Mouse (Mus musculus) hindbrain, embryonic 10.5 days (tissue): ENCODE measurements around the gene a. TPM values are rescaled to one million over a fixed set of nuclear protein-coding genes. Genes with fewer than 3 reads are reported as not detected.

Source experiments
- DNase-seq: peaks from one replicate; pipeline ENCODE4 v3.0.0-alpha.2; 2017; ENCODE audit warnings: low spot score
- H3K27ac ChIP-seq: fragments of 300-500 bp; sonication (generic); 2 replicates; pipeline ENCODE4 v1.5.1; 2016; ENCODE audit warnings: mild to moderate bottlenecking, moderate library complexity
- H3K27me3 ChIP-seq: fragments of 300-500 bp; sonication (generic); 2 replicates; pipeline ENCODE4 v1.6.1; 2016; ENCODE audit warnings: mild to moderate bottlenecking; ENCODE audit not compliant: poor library complexity, insufficient read depth, severe bottlenecking
- H3K36me3 ChIP-seq: fragments of 300-500 bp; sonication (generic); 2 replicates; pipeline ENCODE4 v1.6.1; 2016; ENCODE audit warnings: mild to moderate bottlenecking, moderate library complexity
- H3K4me1 ChIP-seq: fragments of 300-500 bp; sonication (generic); replicated peaks from 2 replicates; pipeline ENCODE4 v1.6.1; 2016; ENCODE audit warnings: mild to moderate bottlenecking
- H3K4me3 ChIP-seq: fragments of 300-500 bp; sonication (generic); 2 replicates; pipeline ENCODE4 v1.5.1; 2016; ENCODE audit warnings: mild to moderate bottlenecking, moderate library complexity
- H3K9me3 ChIP-seq: fragments of 300-500 bp; sonication (generic); 2 replicates; pipeline ENCODE4 v1.6.1; 2016; ENCODE audit warnings: mild to moderate bottlenecking, moderate library complexity
- WGBS: fragments of 180-500 bp; shearing (Covaris S2); methylation state at CpG from one replicate; pipeline ENCODE4 v1.1.7; 2016; 5-methylcytosine and 5-hydroxymethylcytosine counted together
- polyA plus RNA-seq: library from polyadenylated mRNA; unstranded; fragments of >200 nt; fragmentation: Nextera tagmentation; extraction: Ambion mirVana; gene quantifications from 2 replicates; pipeline ENCODE4 v1.2.1, GENCODE M21; 2016

Gene a
- polyA plus RNA-seq, 1 experiment from 2014 or later, result 1.0 TPM

DNA sequence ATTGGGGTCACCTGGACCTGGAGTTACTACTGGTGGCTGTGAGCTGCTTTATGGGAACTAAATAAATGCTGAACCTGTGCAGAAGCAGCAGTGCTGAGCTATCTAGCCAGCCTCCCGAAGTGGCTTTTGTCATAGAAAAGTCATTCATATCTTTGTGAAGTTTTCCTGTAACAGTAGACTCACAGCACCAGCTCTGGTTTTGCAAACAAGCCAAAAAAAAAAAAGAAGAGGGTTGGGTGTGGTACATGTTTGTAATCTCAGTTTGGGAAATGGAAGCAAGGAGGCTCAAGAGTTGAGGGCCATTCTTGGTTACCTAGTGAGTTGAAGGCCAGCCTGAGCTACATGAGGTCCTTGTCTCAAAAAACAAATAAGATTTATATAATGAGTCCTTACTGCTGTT lies 29.1 kb downstream of the a start:
- H3K36me3 ChIP-seq, result peaks cover 15% of the 10 kb centered on the region
- H3K4me1 ChIP-seq, result peaks cover 13% of the 10 kb centered on the region; the same call in 1 of the 2 replicates
- WGBS, result 91% methylated on average over 1 of the region's 1 CpGs
- H3K27ac ChIP-seq, result no peak overlapping the region
- H3K4me3 ChIP-seq, result no peak overlapping the region
- H3K27me3 ChIP-seq, result no peaks in the 10 kb centered on the region
- no peaks in the 10 kb centered on the region for H3K9me3 ChIP-seq
- DNase-seq, result no peak

DNA sequence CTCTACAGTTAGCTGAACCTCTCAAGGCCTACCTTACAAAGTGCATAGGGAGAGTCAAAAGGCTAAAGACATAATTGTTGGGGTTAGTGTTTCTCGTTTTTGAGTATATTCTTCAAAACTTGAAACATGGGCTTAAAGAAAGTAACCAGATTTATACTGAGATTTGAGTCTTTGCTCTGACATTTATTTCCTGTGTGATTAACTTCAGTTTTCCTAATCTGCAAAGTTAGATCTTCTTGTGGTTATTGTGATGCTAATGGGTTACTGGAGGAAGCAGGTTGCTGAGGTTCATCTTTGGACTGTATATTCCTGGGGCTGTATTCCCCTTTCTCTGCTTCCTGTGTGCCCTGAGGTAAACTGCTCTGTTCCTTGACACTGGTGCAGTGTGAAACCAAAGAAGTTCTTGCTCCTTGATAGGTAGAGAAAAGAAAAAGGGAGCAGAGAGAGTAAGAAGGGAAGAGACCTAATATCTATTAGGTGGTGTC lies 34.9 kb downstream of the a start:
- DNase-seq, result no peak
- no peaks in the 10 kb centered on the region for H3K27me3 ChIP-seq
- no peak overlapping the region for H3K27ac ChIP-seq
- no peaks in the 10 kb centered on the region for H3K4me1 ChIP-seq
- H3K36me3 ChIP-seq, result peaks cover 23% of the 10 kb centered on the region
- 90% methylated on average over 1 of the region's 1 CpGs for WGBS
- H3K4me3 ChIP-seq, result no peak overlapping the region
- H3K9me3 ChIP-seq, result no peaks in the 10 kb centered on the region

DNA sequence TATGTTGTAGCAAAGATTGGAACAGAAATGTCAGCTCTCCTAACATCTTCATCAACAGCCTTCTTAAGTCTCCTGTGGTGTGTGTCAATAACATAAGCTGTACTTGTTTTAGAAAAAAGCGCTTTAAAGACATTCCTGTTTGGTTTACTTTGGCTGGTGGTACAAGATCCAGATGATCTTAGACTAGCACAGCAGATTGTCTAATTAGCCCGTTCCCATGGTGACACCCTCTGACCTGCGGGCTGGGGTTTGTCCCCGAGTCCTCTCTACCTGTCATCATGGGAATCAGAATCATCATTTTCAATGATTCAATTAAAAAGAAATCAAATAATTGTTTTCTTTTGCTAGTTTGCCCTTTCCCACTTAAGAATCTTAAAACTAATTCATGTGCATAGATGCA lies 36.3 kb downstream of the a start:
- 79% methylated on average over 4 of the region's 4 CpGs for whole genome bisulfite sequencing
- H3K27me3 ChIP-seq, result no peaks in the 10 kb centered on the region
- no peak overlapping the region for H3K4me3 ChIP-seq
- peaks cover 16% of the 10 kb centered on the region for H3K36me3 ChIP-seq
- no peaks in the 10 kb centered on the region for H3K4me1 ChIP-seq
- DNase-seq, result no peak
- no peaks in the 10 kb centered on the region for H3K9me3 ChIP-seq
- H3K27ac ChIP-seq, result no peak overlapping the region

DNA sequence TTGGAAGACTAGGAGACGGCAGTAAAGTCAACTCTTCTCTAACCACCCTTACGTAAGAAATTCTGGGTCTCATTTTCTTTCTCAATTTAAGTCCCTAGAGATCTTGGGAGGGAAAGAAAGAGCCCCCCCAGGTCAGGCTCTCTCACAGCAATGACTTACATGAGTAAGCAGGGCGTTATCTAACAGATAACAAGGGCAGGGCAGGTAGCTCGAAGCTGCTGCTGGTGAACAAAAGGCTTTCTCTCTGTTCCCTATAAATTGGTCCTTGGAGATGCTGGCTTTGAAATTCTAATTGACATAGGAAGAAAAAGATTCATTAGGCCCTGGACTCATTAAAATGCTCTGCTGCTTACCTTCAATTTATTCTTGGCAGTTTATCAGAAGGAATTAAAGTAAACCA lies 41.3 kb downstream of the a start:
- 82% methylated on average over 4 of the region's 4 CpGs for WGBS

DNA sequence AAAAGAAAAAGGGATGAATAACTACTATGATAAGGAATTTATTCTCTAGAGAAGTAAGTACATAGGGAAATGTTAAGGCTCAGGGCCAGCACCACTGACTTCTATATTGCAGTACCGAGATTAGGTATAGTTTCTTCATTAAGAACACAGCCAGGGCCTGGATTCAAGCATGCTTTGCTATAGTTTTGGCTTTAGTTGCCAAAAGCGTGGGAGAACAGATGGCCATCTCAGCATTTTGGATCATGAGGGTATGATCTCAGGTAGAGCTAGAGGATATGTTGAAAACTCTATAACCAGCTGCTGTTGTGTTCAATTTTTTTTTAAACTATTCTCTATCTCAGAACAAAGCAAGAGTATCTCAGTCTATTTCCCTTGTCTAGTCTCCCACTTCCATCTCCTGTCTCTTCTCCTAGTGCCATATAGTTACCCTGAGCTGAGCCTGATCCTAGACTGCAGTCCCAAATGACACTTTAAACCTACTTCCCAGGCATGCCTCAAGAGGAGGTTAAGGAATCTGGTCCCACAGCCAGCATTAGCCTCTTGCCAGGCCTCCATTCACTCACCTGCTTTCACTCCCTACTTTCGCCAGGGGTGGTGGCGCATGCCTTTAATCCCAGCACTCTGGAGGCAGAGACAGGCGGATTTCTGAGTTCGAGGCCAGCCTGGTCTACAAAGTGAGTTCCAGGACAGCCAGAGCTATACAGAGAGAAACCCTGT lies 43.1 kb downstream of the a start:
- H3K27me3 ChIP-seq, result no peaks in the 10 kb centered on the region
- peaks cover 70% of the 10 kb centered on the region for H3K36me3 ChIP-seq
- H3K9me3 ChIP-seq, result 0 out of 2 replicates have a peak, but pooled peaks cover 17% of the 10 kb centered on the region
- H3K4me1 ChIP-seq, result no peaks in the 10 kb centered on the region
- no peak overlapping the region for H3K4me3 ChIP-seq
- WGBS, result 95% methylated on average over 6 of the region's 6 CpGs
- DNase-seq, result no peak
- H3K27ac ChIP-seq, result no peak overlapping the region

More for the DNA sequence above, 41.3 kb downstream of the a start:
- Histone ChIP-seq H3K36me3 (peaks cover 54% of the 10 kb centered on the region), H3K9me3 (0 out of 2 replicates have a peak, but pooled peaks cover 4% of the 10 kb centered on the region), H3K4me1 (no peaks in the 10 kb centered on the region), H3K4me3 (no peak overlapping the region), H3K27ac (no peak overlapping the region), H3K27me3 (no peaks in the 10 kb centered on the region)
- no peak for DNase-seq

DNA sequence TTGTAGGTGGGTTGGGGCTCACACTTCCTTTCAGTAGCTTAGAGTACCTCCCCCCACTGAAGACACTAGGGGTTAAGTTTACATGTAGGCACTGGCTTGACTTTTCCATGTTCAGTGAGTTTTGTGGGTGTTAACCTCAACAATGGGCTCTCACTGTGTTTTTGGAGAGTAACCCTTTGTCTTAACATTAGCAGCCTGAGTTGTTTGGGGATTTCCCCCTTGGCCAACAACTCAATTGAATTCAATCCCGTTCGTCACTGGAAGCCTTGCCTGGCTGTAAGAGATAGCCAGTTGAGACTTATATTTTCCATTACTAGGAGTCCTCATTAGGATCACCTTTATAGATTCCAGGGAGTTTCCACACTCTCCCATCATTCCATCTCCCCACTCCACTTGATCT lies 45.3 kb downstream of the a start:
- Histone ChIP-seq H3K4me1 (no peaks in the 10 kb centered on the region), H3K9me3 (peaks cover 33% of the 10 kb centered on the region; the same call in 1 of the 2 replicates), H3K27ac (no peak overlapping the region), H3K27me3 (no peaks in the 10 kb centered on the region), H3K36me3 (peaks cover 81% of the 10 kb centered on the region), H3K4me3 (no peak overlapping the region)
- 89% methylated on average over 2 of the region's 2 CpGs for WGBS
- DNase-seq, result no peak

DNA sequence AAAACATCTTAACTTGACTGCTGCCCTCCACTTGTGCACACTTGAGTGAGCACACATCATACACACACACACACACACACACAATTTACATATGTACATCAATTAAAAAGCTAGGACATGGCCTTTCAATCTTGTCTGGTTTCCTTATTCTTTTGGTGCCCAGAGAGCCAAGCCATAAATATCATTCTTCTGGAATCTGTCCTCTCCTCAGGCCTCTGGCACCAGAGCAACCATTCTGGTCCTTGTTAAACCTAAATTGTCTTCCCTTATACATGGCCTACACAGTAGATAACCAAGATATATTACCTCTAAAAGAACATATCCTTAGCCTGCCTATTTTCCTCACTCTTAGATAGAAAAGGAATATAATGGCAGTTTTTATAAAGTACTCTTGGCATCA lies 56.9 kb downstream of the a start:
- no peak for DNase-seq
- H3K4me3 ChIP-seq, result no peak overlapping the region
- H3K4me1 ChIP-seq, result no peaks in the 10 kb centered on the region
- no peaks in the 10 kb centered on the region for H3K9me3 ChIP-seq
- no peaks in the 10 kb centered on the region for H3K27me3 ChIP-seq
- H3K36me3 ChIP-seq, result peaks cover 47% of the 10 kb centered on the region
- H3K27ac ChIP-seq, result no peak overlapping the region

DNA sequence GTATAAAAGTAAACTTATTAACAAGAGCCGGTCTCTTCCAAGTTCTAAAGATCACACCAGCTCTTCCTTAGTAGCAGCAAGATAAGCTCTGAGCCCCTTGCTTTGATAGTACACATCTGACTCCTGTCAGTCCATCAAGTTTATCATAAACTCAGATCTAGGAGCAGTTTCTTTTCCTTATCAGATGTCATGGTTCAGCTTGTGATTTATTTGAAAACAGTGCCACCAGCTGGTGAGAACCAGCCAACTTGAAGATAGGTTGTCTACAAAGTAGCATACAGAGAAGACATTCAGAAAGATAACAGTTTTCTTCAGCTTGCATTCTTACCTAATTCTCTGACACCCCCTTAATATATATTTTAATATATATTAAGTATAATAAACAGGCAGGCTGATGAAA lies 64.2 kb downstream of the a start:
- Histone ChIP-seq H3K4me1 (no peaks in the 10 kb centered on the region), H3K36me3 (peaks cover 52% of the 10 kb centered on the region), H3K4me3 (no peak overlapping the region), H3K27ac (no peak overlapping the region), H3K27me3 (no peaks in the 10 kb centered on the region), H3K9me3 (no peaks in the 10 kb centered on the region)
- WGBS, result 85% methylated on average over 1 of the region's 1 CpGs
- DNase-seq, result peak; percentile 22

DNA sequence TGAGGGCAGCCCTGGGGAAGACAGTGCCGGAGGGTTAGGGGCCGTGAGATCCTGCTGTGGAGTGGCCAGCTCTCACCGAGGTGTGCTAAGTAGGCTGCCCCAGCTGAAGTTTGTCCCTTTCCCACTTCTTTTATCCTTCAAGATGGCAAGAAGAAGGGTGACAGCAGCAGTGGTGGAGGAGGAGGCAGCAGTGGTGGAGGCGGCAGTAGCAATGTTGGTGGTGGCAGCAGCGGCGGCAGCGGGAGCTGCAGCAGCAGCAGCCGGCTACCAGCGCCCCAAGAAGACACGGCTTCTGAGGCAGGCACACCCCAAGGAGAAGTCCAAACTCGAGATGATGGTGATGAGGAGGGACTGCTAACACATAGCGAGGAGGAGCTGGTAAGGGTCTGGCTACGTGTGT lies 72.5 kb downstream of the a start:
- peaks cover 100% of the 10 kb centered on the region for H3K36me3 ChIP-seq
- WGBS, result 89% methylated on average over 13 of the region's 13 CpGs
- DNase-seq, result no peak
- no peaks in the 10 kb centered on the region for H3K4me1 ChIP-seq
- H3K9me3 ChIP-seq, result no peaks in the 10 kb centered on the region
- no peaks in the 10 kb centered on the region for H3K27me3 ChIP-seq
- H3K4me3 ChIP-seq, result no peak overlapping the region
- no peak overlapping the region for H3K27ac ChIP-seq

DNA sequence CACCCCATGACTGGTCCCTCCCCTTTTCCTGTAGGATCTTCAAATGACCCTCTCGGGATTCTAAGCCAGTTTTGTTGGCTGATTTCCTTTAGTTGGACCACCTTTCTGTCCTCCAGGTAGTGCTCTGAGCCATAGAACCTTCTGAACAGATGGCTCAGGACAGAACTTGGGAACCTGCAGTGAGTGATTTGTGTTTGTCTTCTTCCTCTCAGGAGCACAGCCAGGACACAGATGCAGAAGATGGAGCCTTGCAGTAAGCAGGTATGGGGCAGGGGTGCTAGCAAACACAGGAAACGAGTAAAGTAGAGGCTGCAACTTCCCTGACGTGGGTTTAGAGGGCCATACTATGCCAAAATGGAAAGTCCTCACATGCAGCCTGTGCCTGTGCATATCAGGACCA lies 74.5 kb downstream of the a start:
- WGBS, result 84% methylated on average over 3 of the region's 3 CpGs

DNA sequence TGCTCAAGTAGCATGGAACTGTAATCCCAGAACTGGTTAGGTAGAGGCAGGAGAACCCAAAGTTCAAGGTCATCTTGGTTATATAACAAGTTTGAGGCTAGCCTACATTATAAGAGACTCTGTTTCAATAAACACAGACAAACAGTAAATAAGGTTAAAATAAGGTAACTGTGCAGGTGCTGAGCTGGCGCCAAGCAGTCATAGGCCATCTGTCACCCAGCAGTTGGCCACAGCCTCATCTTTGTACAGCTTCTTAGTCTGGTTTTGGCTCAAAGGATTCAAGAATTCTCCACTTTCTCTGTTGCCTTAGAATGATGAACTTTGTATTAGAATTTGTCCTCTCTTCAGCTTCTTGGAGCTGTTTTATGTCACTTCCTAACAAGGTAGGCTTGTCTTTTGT lies 76.9 kb downstream of the a start:
- H3K4me1 ChIP-seq, result no peaks in the 10 kb centered on the region
- H3K27ac ChIP-seq, result no peak overlapping the region
- no peaks in the 10 kb centered on the region for H3K9me3 ChIP-seq
- no peaks in the 10 kb centered on the region for H3K27me3 ChIP-seq
- WGBS, result 96% methylated on average over 1 of the region's 1 CpGs
- peaks cover 97% of the 10 kb centered on the region for H3K36me3 ChIP-seq
- no peak overlapping the region for H3K4me3 ChIP-seq
- DNase-seq, result no peak

More for the DNA sequence above, 74.5 kb downstream of the a start:
- Histone ChIP-seq H3K36me3 (peaks cover 100% of the 10 kb centered on the region), H3K4me3 (no peak overlapping the region), H3K27me3 (no peaks in the 10 kb centered on the region), H3K9me3 (no peaks in the 10 kb centered on the region), H3K4me1 (no peaks in the 10 kb centered on the region), H3K27ac (no peak overlapping the region)
- DNase-seq, result no peak

DNA sequence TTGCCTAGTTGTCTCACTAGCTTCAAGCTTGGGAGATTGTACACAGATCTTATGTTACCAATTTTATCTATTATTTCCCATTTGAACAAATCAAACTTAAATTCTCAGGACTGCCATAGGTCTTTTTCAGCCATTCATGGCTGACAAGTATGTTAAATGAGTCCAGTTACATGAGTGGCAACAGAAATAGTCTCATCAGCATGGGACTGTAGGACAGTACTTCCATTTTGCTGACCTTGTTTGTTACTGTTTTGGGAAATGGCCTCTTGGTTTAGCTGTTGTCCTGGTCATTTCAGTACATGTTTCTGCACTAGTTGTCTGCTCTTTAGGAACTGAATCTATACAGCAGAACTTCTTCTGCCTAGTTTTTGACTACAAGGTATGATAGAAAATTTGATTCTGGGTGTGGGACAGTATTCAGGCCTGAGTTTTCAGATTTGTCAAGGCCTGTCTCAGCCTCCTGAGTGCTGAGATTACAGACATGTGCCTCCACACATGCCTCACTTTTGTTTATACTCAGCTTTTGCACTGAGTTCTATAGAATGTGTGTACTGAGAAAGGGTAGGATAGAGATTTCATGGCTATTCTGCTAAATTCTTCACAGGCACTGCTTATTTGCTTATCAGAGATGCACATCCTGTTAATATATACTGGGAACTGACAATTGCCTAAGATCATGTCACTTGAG lies 78.9 kb downstream of the a start:
- no peak overlapping the region for H3K4me3 ChIP-seq
- H3K27ac ChIP-seq, result no peak overlapping the region
- no peaks in the 10 kb centered on the region for H3K27me3 ChIP-seq
- no peak for DNase-seq
- no peaks in the 10 kb centered on the region for H3K9me3 ChIP-seq
- H3K4me1 ChIP-seq, result no peaks in the 10 kb centered on the region
- H3K36me3 ChIP-seq, result peaks cover 97% of the 10 kb centered on the region

DNA sequence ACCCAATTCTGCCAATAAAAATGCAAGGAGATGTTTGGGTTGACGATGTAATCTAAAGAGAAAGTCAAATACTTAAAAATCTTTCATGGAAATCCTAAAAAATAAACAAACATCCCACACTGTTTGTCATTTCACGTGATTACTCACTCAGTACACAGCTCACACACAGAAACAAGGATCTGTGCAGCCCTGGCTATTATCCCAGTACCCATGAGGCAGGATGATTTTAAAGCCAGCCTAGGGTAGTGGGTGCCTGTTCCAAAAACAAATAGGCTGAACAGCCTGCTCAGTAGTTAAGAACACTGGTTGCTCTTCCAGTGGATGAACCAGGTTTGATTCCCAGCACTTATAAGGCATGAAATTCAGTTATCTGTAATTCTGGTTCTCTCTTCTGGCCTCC lies 85.4 kb downstream of the a start:
- WGBS, result 92% methylated on average over 2 of the region's 2 CpGs
- H3K36me3 ChIP-seq, result peaks cover 97% of the 10 kb centered on the region
- no peaks in the 10 kb centered on the region for H3K4me1 ChIP-seq

More for the DNA sequence above, 85.4 kb downstream of the a start:
- DNase-seq, result no peak
- Histone ChIP-seq H3K27ac (no peak overlapping the region), H3K9me3 (no peaks in the 10 kb centered on the region), H3K4me3 (no peak overlapping the region), H3K27me3 (no peaks in the 10 kb centered on the region)
